Mouse (Mus musculus): Measurements from ENCODE around the gene Bub1b.

GRCm38 (mm10) chr2:118620608-118621007 lies 22.6 kb downstream of the Bub1b start:
- TF ChIP-seq GATA1 (IDR thresholded peaks at IDR 0.05; ENCODE audit: low read length) = no peak
- TF ChIP-seq TAL1 (IDR thresholded peaks at IDR 0.05; ENCODE audit: low read length) = no peak

All from erythroblast, embryonic 14.5 days (primary cell).